Mouse (Mus musculus) intestine, embryonic 14.5 days (tissue): ENCODE measurements at regions not wholly inside any gene's neighbourhood (a gene's known extent, or its start where the extent isn't known, plus 50 kb on each side); places are given as distances from the start of the nearest gene placed in this dataset.

Source experiments
- ATAC-seq: fragments of 200-750 bp; cut with Nextera tagmentation; replicated peaks from 2 replicates; pipeline ENCODE4 v1.8.0; 2017; ENCODE audit warnings: low read depth, moderate number of reproducible peaks, moderate TSS enrichment, moderate library complexity; ENCODE audit not compliant: low FRiP score, low TSS enrichment
- DNase-seq: peaks from one replicate; pipeline ENCODE4 v3.0.0-alpha.2; 2018; ENCODE audit warnings: low spot score
- H3K27ac ChIP-seq: fragments of 300-500 bp; sonication (generic); 2 replicates; pipeline ENCODE4 v1.5.1; 2014; ENCODE audit warnings: low read depth, mild to moderate bottlenecking, control low read depth
- H3K27me3 ChIP-seq: fragments of 300-500 bp; sonication (generic); replicated peaks from 2 replicates; pipeline ENCODE4 v1.6.1; 2014; ENCODE audit warnings: low read length, control low read depth; ENCODE audit not compliant: control insufficient read depth, insufficient read depth
- H3K36me3 ChIP-seq: fragments of 300-500 bp; sonication (generic); 2 replicates; pipeline ENCODE4 v1.6.1; 2014; ENCODE audit warnings: low read length, control low read depth; ENCODE audit not compliant: control insufficient read depth, insufficient read depth
- H3K4me1 ChIP-seq: fragments of 300-500 bp; sonication (generic); replicated peaks from 2 replicates; pipeline ENCODE4 v1.6.1; 2014; ENCODE audit warnings: low read length, control low read depth, mixed read lengths; ENCODE audit not compliant: control insufficient read depth, insufficient read depth
- H3K4me2 ChIP-seq: fragments of 300-500 bp; sonication (generic); 2 replicates; pipeline ENCODE4 v1.6.1; 2014; ENCODE audit warnings: low read length
- H3K4me3 ChIP-seq: fragments of 300-500 bp; sonication (generic); 2 replicates; pipeline ENCODE4 v1.5.1; 2014; ENCODE audit warnings: low read depth, low read length, control low read depth, mixed read lengths
- H3K9ac ChIP-seq: fragments of 300-500 bp; sonication (generic); 2 replicates; pipeline ENCODE4 v1.6.1; 2014; ENCODE audit warnings: mild to moderate bottlenecking, low read length
- H3K9me3 ChIP-seq: fragments of 300-500 bp; sonication (generic); 2 replicates; pipeline ENCODE4 v1.6.1; 2016; ENCODE audit warnings: low read length, control low read depth; ENCODE audit not compliant: control insufficient read depth
- WGBS: fragments of 180-500 bp; shearing (Covaris S2); extraction: QIAGEN DNeasy Blood & Tissue Kit; methylation state at CpG from one replicate; pipeline ENCODE4 v1.1.7; 2014; 5-methylcytosine and 5-hydroxymethylcytosine counted together

DNA sequence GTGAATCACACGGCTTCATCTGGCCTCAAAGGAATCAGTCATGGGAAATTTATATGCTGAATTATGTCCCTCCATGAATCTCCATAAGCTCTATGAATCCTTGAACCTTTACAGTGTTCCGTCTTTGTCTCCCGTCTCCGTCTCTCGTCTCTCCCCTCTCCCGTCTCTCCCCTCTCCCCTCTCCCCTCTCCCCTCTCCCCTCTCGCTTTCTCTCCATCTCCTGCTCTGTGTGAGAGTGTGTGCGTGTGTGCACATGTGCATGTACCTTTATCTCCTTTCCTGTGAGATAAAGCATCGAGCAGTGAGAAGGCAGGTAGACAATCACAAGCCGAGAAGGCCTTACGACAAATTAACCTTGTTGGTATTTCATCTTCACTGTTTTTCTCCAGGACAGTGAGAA, 134.6 kb upstream of the Prkcq start:
- Histone ChIP-seq H3K4me2 (no peak overlapping the region), H3K9ac (no peak overlapping the region), H3K9me3 (no peaks in the 10 kb centered on the region), H3K27ac (no peak overlapping the region), H3K4me3 (no peak overlapping the region), H3K36me3 (no peaks in the 10 kb centered on the region), H3K27me3 (no peaks in the 10 kb centered on the region), H3K4me1 (no peaks in the 10 kb centered on the region)
- no peak for DNase-seq
- ATAC-seq, result no peak
- 80% methylated on average over 11 of the region's 11 CpGs for WGBS

GRCm38 (mm10) chr2:11038440-11038839, 133.5 kb upstream of the Prkcq start:
- DNase-seq (no peak), ATAC-seq (no peak)
- Histone ChIP-seq H3K27me3 (no peaks in the 10 kb centered on the region), H3K9ac (no peak overlapping the region), H3K4me3 (no peak overlapping the region), H3K27ac (no peak overlapping the region), H3K36me3 (no peaks in the 10 kb centered on the region), H3K4me2 (no peak overlapping the region), H3K4me1 (no peaks in the 10 kb centered on the region), H3K9me3 (no peaks in the 10 kb centered on the region)
- WGBS, result 89% methylated on average over 5 of the region's 5 CpGs

- Histone ChIP-seq H3K4me2 (no peak overlapping the region), H3K27ac (no peak overlapping the region), H3K4me3 (no peak overlapping the region), H3K36me3 (no peaks in the 10 kb centered on the region), H3K27me3 (no peaks in the 10 kb centered on the region), H3K4me1 (no peaks in the 10 kb centered on the region), H3K9me3 (no peaks in the 10 kb centered on the region), H3K9ac (no peak overlapping the region)
- DNase-seq (no peak), ATAC-seq (no peak)
- 76% methylated on average over 2 of the region's 2 CpGs for WGBS
These were observed 131.9 kb upstream of the Prkcq start for GRCm38 (mm10) chr2:11040005-11040404.

- H3K9me3 ChIP-seq, result no peaks in the 10 kb centered on the region
- H3K27me3 ChIP-seq, result no peaks in the 10 kb centered on the region
- WGBS, result 88% methylated on average over 3 of the region's 3 CpGs
- no peak overlapping the region for H3K4me2 ChIP-seq
- H3K4me3 ChIP-seq, result no peak overlapping the region
- no peaks in the 10 kb centered on the region for H3K36me3 ChIP-seq
- H3K27ac ChIP-seq, result no peak overlapping the region
- DNase-seq (no peak), ATAC-seq (no peak)
- H3K4me1 ChIP-seq, result no peaks in the 10 kb centered on the region
- H3K9ac ChIP-seq, result no peak overlapping the region
These were observed 127.1 kb upstream of the Prkcq start for GRCm38 (mm10) chr2:11044727-11045274.

DNA sequence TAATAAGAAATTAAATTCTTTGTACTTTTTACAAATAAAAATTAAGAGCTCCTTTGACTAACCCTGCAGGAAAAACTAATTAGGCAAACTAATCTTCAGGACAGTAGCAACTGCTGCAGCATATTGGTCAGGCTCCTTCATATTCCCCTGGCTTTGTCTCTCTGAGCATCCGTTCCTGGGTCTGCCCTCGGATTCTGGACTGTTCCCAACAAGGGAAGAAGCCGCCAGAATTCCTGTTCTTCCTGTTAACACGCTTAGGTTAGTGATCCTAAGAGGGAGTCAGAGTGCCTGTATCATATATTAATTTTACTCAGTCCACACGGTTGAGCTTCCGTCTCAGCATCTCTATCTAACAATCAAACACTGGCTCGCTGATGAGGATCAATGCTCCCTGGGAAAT, 120.3 kb upstream of the Prkcq start:
- no peak overlapping the region for H3K4me2 ChIP-seq
- no peak overlapping the region for H3K27ac ChIP-seq
- ATAC-seq (no peak), DNase-seq (no peak)
- H3K4me1 ChIP-seq, result no peaks in the 10 kb centered on the region
- H3K9me3 ChIP-seq, result no peaks in the 10 kb centered on the region
- no peak overlapping the region for H3K4me3 ChIP-seq
- H3K36me3 ChIP-seq, result no peaks in the 10 kb centered on the region
- 85% methylated on average over 7 of the region's 7 CpGs for WGBS
- H3K9ac ChIP-seq, result no peak overlapping the region
- no peaks in the 10 kb centered on the region for H3K27me3 ChIP-seq

DNA sequence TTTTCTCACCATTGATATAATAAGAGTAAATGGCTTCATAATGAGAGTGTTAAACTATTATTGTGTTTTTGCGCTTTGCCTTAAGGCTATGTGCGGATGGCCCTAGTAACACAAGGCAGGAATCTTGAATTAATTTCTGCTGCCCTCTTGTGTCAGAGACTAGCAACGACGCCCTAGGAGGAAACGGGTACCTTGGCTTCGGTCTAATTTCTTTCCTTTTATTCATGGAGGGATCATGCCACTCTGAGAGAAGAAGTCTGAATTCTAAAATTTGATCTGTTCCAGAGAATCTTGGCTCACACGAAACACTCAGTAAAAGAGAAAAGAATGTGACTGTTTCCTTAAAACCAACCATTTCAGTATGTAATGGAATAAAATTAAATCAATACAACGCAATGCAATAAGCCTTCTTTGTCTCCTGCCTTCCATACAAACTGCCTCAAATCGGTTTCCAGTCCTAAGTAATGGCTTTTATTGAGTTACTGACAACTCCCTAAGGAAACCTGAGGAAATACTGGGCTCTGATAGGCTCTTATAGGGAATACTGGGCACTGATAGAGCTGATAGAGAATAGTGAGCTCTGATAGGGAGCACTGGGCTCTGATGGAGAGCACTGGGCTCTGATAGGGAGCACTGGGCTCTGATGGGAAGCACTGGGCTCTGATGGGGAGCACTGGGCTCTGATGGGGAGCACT, 112.0 kb upstream of the Prkcq start:
- Histone ChIP-seq H3K27me3 (no peaks in the 10 kb centered on the region), H3K4me2 (no peak overlapping the region), H3K4me3 (no peak overlapping the region), H3K4me1 (no peaks in the 10 kb centered on the region), H3K9ac (no peak overlapping the region), H3K9me3 (no peaks in the 10 kb centered on the region), H3K36me3 (no peaks in the 10 kb centered on the region), H3K27ac (no peak overlapping the region)
- WGBS, result 22% methylated on average over 9 of the region's 9 CpGs
- no peak for DNase-seq
- no peak for ATAC-seq

DNA sequence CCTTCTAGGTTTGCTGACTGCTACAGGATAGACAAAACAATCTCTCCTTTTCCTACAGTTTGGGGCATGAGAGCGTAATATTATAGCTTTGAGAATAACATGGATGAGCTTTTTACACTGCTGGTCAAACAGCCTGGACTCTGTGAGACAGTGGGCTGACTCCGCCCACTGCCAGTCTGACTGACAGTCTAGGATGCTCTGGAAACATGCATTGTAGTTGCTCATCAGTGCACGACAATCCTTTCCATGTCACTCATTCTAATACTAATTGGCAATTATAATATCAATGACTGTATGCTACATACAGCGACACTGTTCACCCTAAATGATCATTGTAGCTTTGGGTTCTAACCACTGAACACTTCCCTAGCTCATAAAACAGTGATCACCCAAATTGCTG, 104.5 kb upstream of the Prkcq start:
- no peak for ATAC-seq
- no peaks in the 10 kb centered on the region for H3K27me3 ChIP-seq
- H3K27ac ChIP-seq, result no peak overlapping the region
- WGBS, result 86% methylated on average over 4 of the region's 4 CpGs
- H3K4me1 ChIP-seq, result no peaks in the 10 kb centered on the region
- H3K4me3 ChIP-seq, result no peak overlapping the region
- no peak overlapping the region for H3K9ac ChIP-seq
- no peak for DNase-seq
- no peaks in the 10 kb centered on the region for H3K36me3 ChIP-seq
- H3K4me2 ChIP-seq, result no peak overlapping the region
- no peaks in the 10 kb centered on the region for H3K9me3 ChIP-seq

- ATAC-seq, result no peak
- 91% methylated on average over 3 of the region's 3 CpGs for WGBS
These were observed 88.4 kb upstream of the Prkcq start for GRCm38 (mm10) chr2:11083536-11083935.

DNA sequence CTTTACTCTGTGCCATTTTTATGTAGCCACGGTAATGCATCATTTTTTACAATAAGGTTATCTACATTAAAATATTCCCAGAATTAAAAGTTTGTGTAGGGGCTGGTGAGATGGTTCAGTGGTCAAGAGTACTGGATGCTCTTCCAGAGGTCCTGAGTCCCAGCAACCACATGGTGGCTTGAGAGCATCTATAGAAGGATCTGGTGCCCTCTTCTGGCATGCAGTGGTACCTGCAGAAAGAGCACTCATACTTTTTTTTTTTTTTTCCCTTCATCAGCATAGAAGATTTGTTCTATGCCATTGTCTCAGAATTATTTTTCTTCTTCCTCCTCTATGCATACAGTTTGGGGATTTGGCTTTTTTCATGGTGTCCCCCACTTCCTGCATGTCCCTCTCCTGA, 84.9 kb upstream of the Prkcq start:
- no peaks in the 10 kb centered on the region for H3K27me3 ChIP-seq
- ATAC-seq (no peak), DNase-seq (no peak)
- no peaks in the 10 kb centered on the region for H3K9me3 ChIP-seq
- no peaks in the 10 kb centered on the region for H3K36me3 ChIP-seq
- H3K27ac ChIP-seq, result no peak overlapping the region
- WGBS, result 33% methylated on average over 1 of the region's 1 CpGs
- no peak overlapping the region for H3K4me2 ChIP-seq
- no peak overlapping the region for H3K4me3 ChIP-seq
- H3K4me1 ChIP-seq, result no peaks in the 10 kb centered on the region
- H3K9ac ChIP-seq, result no peak overlapping the region

More at GRCm38 (mm10) chr2:11083536-11083935, 88.4 kb upstream of the Prkcq start:
- no peaks in the 10 kb centered on the region for H3K9me3 ChIP-seq
- DNase-seq, result no peak
- H3K4me1 ChIP-seq, result no peaks in the 10 kb centered on the region
- H3K4me3 ChIP-seq, result no peak overlapping the region
- no peaks in the 10 kb centered on the region for H3K27me3 ChIP-seq
- H3K9ac ChIP-seq, result no peak overlapping the region
- H3K27ac ChIP-seq, result no peak overlapping the region
- H3K36me3 ChIP-seq, result no peaks in the 10 kb centered on the region
- H3K4me2 ChIP-seq, result no peak overlapping the region
